8 mouse cellular contexts compared by ENCODE assay signal in genomic region chr9:108452291-108452906, GRCm38 (mm10). TPM values are rescaled to one million over a fixed set of nuclear protein-coding genes. Genes with fewer than 3 reads are reported as not detected.
A peak's percentile ranks its signal among the peaks of the same experiment; 100 is the strongest.
DNase-seq lines count a peak whose midpoint lies in the region; ATAC-seq and TF ChIP-seq lines count a peak whose summit lies in the region.

No protein-coding gene starts in this region.

- WGBS in forebrain, embryonic 14.5 days = under 1% methylated on average over 40 of the region's 40 CpGs
- under 1% methylated on average over 39 of the region's 40 CpGs for WGBS in large intestine, adult 2 months
- 2% methylated on average over 40 of the region's 40 CpGs for WGBS in liver, postnatal 0 days (ENCODE audit: insufficient replicate concordance)
- under 1% methylated on average over 40 of the region's 40 CpGs for WGBS in neural tube, embryonic 14.5 days

- H3K4me2 ChIP-seq in forebrain, embryonic 14.5 days (ENCODE audit: low read length) = peak overlapping the region; percentile 61
- H3K4me2 ChIP-seq in liver, postnatal 0 days (ENCODE audit: low read depth, low read length) = peak overlapping the region; percentile 100
- peak overlapping the region; percentile 74 for H3K4me2 ChIP-seq in neural tube, embryonic 14.5 days (ENCODE audit: low read depth, low read length)

- H3K4me1 ChIP-seq in ES-Bruce4 (ENCODE audit: control insufficient read depth, insufficient read depth, low read length) = peaks cover 7% of the 10 kb centered on the region
- H3K4me1 ChIP-seq in forebrain, embryonic 14.5 days (ENCODE audit: control insufficient read depth, insufficient read depth, low read length) = peaks cover 29% of the 10 kb centered on the region
- peaks cover 24% of the 10 kb centered on the region for H3K4me1 ChIP-seq in liver, postnatal 0 days (ENCODE audit: insufficient read depth)
- peaks cover 35% of the 10 kb centered on the region for H3K4me1 ChIP-seq in neural tube, embryonic 14.5 days (ENCODE audit: control insufficient read depth, insufficient read depth, low read length)

- peak; percentile 95 for DNase-seq in forebrain, embryonic 14.5 days (ENCODE audit: low spot score)
- DNase-seq in heart, postnatal 14 days = peak; percentile 91 to 94
- peak; percentile 58 for DNase-seq in large intestine, adult 2 months (ENCODE audit: low read depth, low spot score)
- peak; percentile 93 for DNase-seq in liver, postnatal 0 days
- DNase-seq in testis, postnatal 10 days (ENCODE audit: low spot score) = peak; percentile 97

- TF ChIP-seq POLR2A in ES-Bruce4 (IDR thresholded peaks at IDR 0.05; ENCODE audit: insufficient read depth, low read length) = no peak

- H3K36me3 ChIP-seq in ES-Bruce4 (ENCODE audit: control insufficient read depth, insufficient read depth, low read length, poor library complexity, severe bottlenecking) = no peaks in the 10 kb centered on the region
- peaks cover 18% of the 10 kb centered on the region for H3K36me3 ChIP-seq in forebrain, embryonic 14.5 days (ENCODE audit: control insufficient read depth, insufficient read depth, low read length)
- no peaks in the 10 kb centered on the region for H3K36me3 ChIP-seq in liver, postnatal 0 days (replicated peaks; ENCODE audit: insufficient read depth, low read length)
- peaks cover 8% of the 10 kb centered on the region for H3K36me3 ChIP-seq in neural tube, embryonic 14.5 days (ENCODE audit: control insufficient read depth, insufficient read depth, low read length)

- H3K4me3 ChIP-seq in ES-Bruce4 (ENCODE audit: low read depth, low read length) = peak overlapping the region; percentile 69
- peak overlapping the region; percentile 57 for H3K4me3 ChIP-seq in forebrain, embryonic 14.5 days (ENCODE audit: low read depth, low read length)
- H3K4me3 ChIP-seq in liver, postnatal 0 days (ENCODE audit: low read depth, low read length) = peak overlapping the region; percentile 66
- peak overlapping the region; percentile 63 for H3K4me3 ChIP-seq in neural tube, embryonic 14.5 days (ENCODE audit: low read depth, low read length)

- H3K9me3 ChIP-seq in ES-Bruce4 (replicated peaks; ENCODE audit: control insufficient read depth, insufficient read depth, low read length, poor library complexity, severe bottlenecking) = no peaks in the 10 kb centered on the region
- H3K9me3 ChIP-seq in forebrain, embryonic 14.5 days (replicated peaks; ENCODE audit: control insufficient read depth, low read length) = no peaks in the 10 kb centered on the region
- no peaks in the 10 kb centered on the region for H3K9me3 ChIP-seq in liver, postnatal 0 days (ENCODE audit: low read length)
- no peaks in the 10 kb centered on the region for H3K9me3 ChIP-seq in neural tube, embryonic 14.5 days (ENCODE audit: control insufficient read depth, low read length)

- TF ChIP-seq CTCF in ES-Bruce4 (IDR thresholded peaks at IDR 0.05; ENCODE audit: low read depth, low read length) = peak; percentile 78
- peak; percentile 94 for TF ChIP-seq CTCF in liver, postnatal 0 days (IDR thresholded peaks at IDR 0.05; ENCODE audit: low read depth)

- TF ChIP-seq EP300 in ES-Bruce4 (IDR thresholded peaks at IDR 0.05; ENCODE audit: insufficient read depth, low read depth, low read length) = no peak
- TF ChIP-seq EP300 in liver, postnatal 0 days (IDR thresholded peaks at IDR 0.05; ENCODE audit: low read depth) = no peak

- ATAC-seq in cerebellum, adult (ENCODE audit: insufficient number of reproducible peaks, low FRiP score, low TSS enrichment) = peak; percentile 82
- ATAC-seq in forebrain, embryonic 14.5 days = peak; percentile 83
- peak; percentile 88 for ATAC-seq in liver, postnatal 0 days
- ATAC-seq in neural tube, embryonic 14.5 days (ENCODE audit: low read depth) = peak; percentile 87

- peak overlapping the region; percentile 72 for H3K9ac ChIP-seq in ES-Bruce4 (ENCODE audit: low read depth, poor library complexity, severe bottlenecking)
- peak overlapping the region; percentile 70 for H3K9ac ChIP-seq in forebrain, embryonic 14.5 days (ENCODE audit: low read length)
- peak overlapping the region; percentile 70 for H3K9ac ChIP-seq in liver, postnatal 0 days (replicated peaks)
- peak overlapping the region; percentile 78 for H3K9ac ChIP-seq in neural tube, embryonic 14.5 days (replicated peaks; ENCODE audit: low read depth, low read length)

- H3K27me3 ChIP-seq in ES-Bruce4 (ENCODE audit: control insufficient read depth, insufficient read depth, low read length, poor library complexity, severe bottlenecking) = no peaks in the 10 kb centered on the region
- no peaks in the 10 kb centered on the region for H3K27me3 ChIP-seq in forebrain, embryonic 14.5 days (replicated peaks; ENCODE audit: control insufficient read depth, insufficient read depth, low read length)
- no peaks in the 10 kb centered on the region for H3K27me3 ChIP-seq in liver, postnatal 0 days (ENCODE audit: insufficient read depth, low read length)
- H3K27me3 ChIP-seq in neural tube, embryonic 14.5 days (ENCODE audit: control insufficient read depth, insufficient read depth, low read length) = no peaks in the 10 kb centered on the region

- intact Hi-C loops in heart, postnatal 14 days (cut with DNase I) = loop anchor here (5.0 kb wide), 2 partner anchors 40 to 70 kb away; no protein-coding TSS in a partner anchor

- H3K27ac ChIP-seq in ES-Bruce4 (ENCODE audit: insufficient read depth, low read length) = no peak overlapping the region
- peak overlapping the region; percentile 70 for H3K27ac ChIP-seq in forebrain, embryonic 14.5 days (ENCODE audit: low read depth, low read length)
- 0 out of 2 replicates have a peak overlapping the region, but pooled peaks have one; percentile 22 for H3K27ac ChIP-seq in liver, postnatal 0 days (ENCODE audit: low read depth)
- peak overlapping the region; percentile 75 for H3K27ac ChIP-seq in neural tube, embryonic 14.5 days (ENCODE audit: low read depth, low read length)

RNA-seq across cellular contexts. Expression of gene Ccdc71, which starts 7.9 kb away (rescaled TPM):
- 26.4 and 31.6 TPM in 2 replicates for polyA plus RNA-seq in ES-Bruce4 (2011; ENCODE audit: insufficient read depth, insufficient read length, low read depth, missing spikeins)
- polyA plus RNA-seq in forebrain, embryonic 14.5 days (2014; fragmentation: Nextera tagmentation; extraction: Ambion mirVana) = 45.2 and 49.6 TPM in 2 replicates
- 10 to 100 TPM; 23.6 to 29.4 TPM for total RNA-seq in heart, postnatal 14 days (2021)
- polyA plus RNA-seq in large intestine, adult 2 months (2012; rRNA removed) = 18.1 and 22.8 TPM in 2 replicates
- 16.1 and 19.3 TPM in 2 replicates for polyA plus RNA-seq in liver, postnatal 0 days (2015; fragmentation: Nextera tagmentation; extraction: Ambion mirVana)
- 50.4 and 55.1 TPM in 2 replicates for polyA plus RNA-seq in neural tube, embryonic 14.5 days (2014; fragmentation: Nextera tagmentation; extraction: Ambion mirVana)

RNA-seq across cellular contexts. Expression of gene Klhdc8b, which starts 9.0 kb away (rescaled TPM):
- 5.8 and 6.4 TPM in 2 replicates for polyA plus RNA-seq in ES-Bruce4 (2011; ENCODE audit: insufficient read depth, insufficient read length, low read depth, missing spikeins)
- 47.9 and 52.6 TPM in 2 replicates for polyA plus RNA-seq in forebrain, embryonic 14.5 days (2014; fragmentation: Nextera tagmentation; extraction: Ambion mirVana)
- total RNA-seq in heart, postnatal 14 days (2021) = 10 to 100 TPM; 15.0 to 15.2 TPM
- polyA plus RNA-seq in large intestine, adult 2 months (2012; rRNA removed) = 13.6 and 18.8 TPM in 2 replicates
- 8.5 and 9.1 TPM in 2 replicates for polyA plus RNA-seq in liver, postnatal 0 days (2015; fragmentation: Nextera tagmentation; extraction: Ambion mirVana)
- 49.8 and 63.3 TPM in 2 replicates for polyA plus RNA-seq in neural tube, embryonic 14.5 days (2014; fragmentation: Nextera tagmentation; extraction: Ambion mirVana)

RNA-seq across cellular contexts. Expression of gene BC048562, which starts 16.1 kb away (rescaled TPM):
- polyA plus RNA-seq in ES-Bruce4 (2011; ENCODE audit: insufficient read depth, insufficient read length, low read depth, missing spikeins) = not detected in 2 replicates
- not detected in 2 replicates for polyA plus RNA-seq in forebrain, embryonic 14.5 days (2014; fragmentation: Nextera tagmentation; extraction: Ambion mirVana)
- total RNA-seq in heart, postnatal 14 days (2021) = not detected
- polyA plus RNA-seq in large intestine, adult 2 months (2012; rRNA removed) = not detected in 2 replicates
- polyA plus RNA-seq in liver, postnatal 0 days (2015; fragmentation: Nextera tagmentation; extraction: Ambion mirVana) = not detected in 2 replicates
- not detected in 2 replicates for polyA plus RNA-seq in neural tube, embryonic 14.5 days (2014; fragmentation: Nextera tagmentation; extraction: Ambion mirVana)

RNA-seq across cellular contexts. Expression of gene Ccdc36, which starts 24.1 kb away (rescaled TPM):
- 0.96 and 1.2 TPM in 2 replicates for polyA plus RNA-seq in ES-Bruce4 (2011; ENCODE audit: insufficient read depth, insufficient read length, low read depth, missing spikeins)
- 0.94 and 1.1 TPM in 2 replicates for polyA plus RNA-seq in forebrain, embryonic 14.5 days (2014; fragmentation: Nextera tagmentation; extraction: Ambion mirVana)
- not detected for total RNA-seq in heart, postnatal 14 days (2021)
- not detected in 2 replicates for polyA plus RNA-seq in large intestine, adult 2 months (2012; rRNA removed)
- polyA plus RNA-seq in liver, postnatal 0 days (2015; fragmentation: Nextera tagmentation; extraction: Ambion mirVana) = 0.08 TPM in 1 of 2 replicates, not detected in the other
- polyA plus RNA-seq in neural tube, embryonic 14.5 days (2014; fragmentation: Nextera tagmentation; extraction: Ambion mirVana) = 1.7 and 1.8 TPM in 2 replicates

RNA-seq across cellular contexts. Expression of gene Lamb2, which starts 27.1 kb away (rescaled TPM):
- 27.4 and 39.0 TPM in 2 replicates for polyA plus RNA-seq in ES-Bruce4 (2011; ENCODE audit: insufficient read depth, insufficient read length, low read depth, missing spikeins)
- polyA plus RNA-seq in forebrain, embryonic 14.5 days (2014; fragmentation: Nextera tagmentation; extraction: Ambion mirVana) = 12.0 and 17.2 TPM in 2 replicates
- total RNA-seq in heart, postnatal 14 days (2021) = 100 to 1,000 TPM; 355 to 379 TPM
- 20.7 and 27.2 TPM in 2 replicates for polyA plus RNA-seq in large intestine, adult 2 months (2012; rRNA removed)
- 2.7 and 3.9 TPM in 2 replicates for polyA plus RNA-seq in liver, postnatal 0 days (2015; fragmentation: Nextera tagmentation; extraction: Ambion mirVana)
- 8.3 and 15.3 TPM in 2 replicates for polyA plus RNA-seq in neural tube, embryonic 14.5 days (2014; fragmentation: Nextera tagmentation; extraction: Ambion mirVana)
